Mouse (Mus musculus) activated CD4-positive, CD25-positive, alpha-beta regulatory T cell, adult 4 months (primary cell): Measurements from ENCODE around the gene Drd1. TPM values are rescaled to one million over a fixed set of nuclear protein-coding genes. Genes with fewer than 3 reads are reported as not detected.

Experiments used
- ATAC-seq: one replicate; pipeline ENCODE4 v1.8.0; 2017
- polyA plus RNA-seq, 2 experiments: library from polyadenylated mRNA; unstranded; fragments of 100-300 nt; shearing (Covaris generic); gene quantifications; one replicate each; pipeline ENCODE4 v1.2.1; 2017

Gene Drd1
- not detected for polyA plus RNA-seq

DNA sequence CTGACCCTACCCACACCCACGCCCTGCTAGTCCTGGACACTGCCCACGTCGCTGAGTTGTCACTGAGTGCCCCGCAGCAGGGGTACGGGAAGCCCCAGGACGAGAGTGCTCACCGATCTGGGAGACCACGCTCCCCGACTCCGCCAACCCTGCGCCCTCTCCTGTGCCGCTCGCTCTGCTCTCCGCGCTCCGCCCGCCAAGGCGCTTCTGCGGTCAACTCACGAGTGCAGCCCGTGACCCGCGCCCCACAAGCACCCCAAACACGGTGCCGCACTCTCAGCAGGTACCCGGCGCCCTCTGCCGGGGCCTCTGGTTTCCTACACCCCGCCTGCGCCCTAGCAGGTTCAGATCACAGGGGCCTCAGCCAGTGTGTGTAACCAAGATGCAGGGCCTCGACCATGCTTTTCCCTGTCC lies at the start of gene Drd1:
Gene Drd1 (minus strand): TSS at position 258 of the 414 bp plus-strand sequence.
- no peak for ATAC-seq

DNA sequence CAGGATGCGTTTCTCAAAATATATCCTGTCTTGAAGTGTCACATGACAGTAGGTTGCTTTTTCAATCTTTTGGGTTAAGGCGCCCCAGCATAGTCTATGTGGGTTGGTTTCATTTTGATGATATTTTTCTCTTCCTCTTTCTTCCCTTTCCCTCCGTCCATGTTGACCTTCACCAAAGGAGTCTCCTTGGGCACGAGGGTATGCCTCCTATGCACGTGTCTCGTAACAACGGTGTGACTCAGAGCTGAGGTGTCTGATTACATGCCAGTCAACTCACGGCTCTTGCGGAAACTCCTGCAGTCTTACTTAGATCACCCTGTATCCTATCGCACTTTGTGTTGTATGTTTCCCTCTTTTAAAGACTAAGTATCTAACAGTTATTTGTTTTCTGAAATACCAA lies 48.4 kb upstream of the Drd1 start:
- no peak for ATAC-seq

DNA sequence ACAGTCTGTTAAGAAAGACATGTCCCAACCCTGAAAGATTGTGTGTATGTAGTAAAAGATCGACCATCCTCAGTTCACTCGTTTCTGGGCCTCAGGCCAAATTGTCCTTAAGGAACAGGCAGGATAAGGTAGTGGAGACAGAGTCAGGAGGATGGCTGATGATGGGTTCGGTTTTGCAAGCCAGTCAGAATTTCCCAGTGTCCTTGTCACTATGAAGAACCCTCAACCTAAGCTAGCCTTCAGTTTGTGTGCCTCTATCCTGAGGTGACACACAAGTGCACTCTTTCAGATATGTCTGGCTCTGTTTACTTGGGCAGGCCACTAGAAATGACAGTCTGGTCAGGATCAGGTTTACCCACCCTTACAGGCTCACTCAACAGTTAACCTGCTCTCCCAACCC lies 47.8 kb upstream of the Drd1 start:
- no peak for ATAC-seq

DNA sequence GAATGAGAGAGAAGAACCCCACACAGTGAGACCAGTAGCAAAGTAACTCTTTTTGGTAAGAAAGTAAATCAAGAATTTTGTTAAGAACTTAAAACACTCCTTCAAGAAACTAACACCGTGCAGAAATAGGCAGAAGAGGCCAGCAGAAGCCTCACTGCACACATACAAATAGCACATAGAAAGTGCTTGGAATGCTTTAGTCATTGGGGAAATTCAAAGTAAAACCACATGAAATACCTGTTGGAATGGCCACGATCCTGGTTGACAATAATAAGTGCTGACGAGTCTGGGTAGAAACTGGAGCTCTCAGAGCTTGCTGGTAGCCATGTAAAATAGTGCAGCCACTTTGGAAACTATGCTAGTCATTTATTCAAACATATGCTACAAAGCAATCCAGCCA lies 46.6 kb upstream of the Drd1 start:
- ATAC-seq: no peak

DNA sequence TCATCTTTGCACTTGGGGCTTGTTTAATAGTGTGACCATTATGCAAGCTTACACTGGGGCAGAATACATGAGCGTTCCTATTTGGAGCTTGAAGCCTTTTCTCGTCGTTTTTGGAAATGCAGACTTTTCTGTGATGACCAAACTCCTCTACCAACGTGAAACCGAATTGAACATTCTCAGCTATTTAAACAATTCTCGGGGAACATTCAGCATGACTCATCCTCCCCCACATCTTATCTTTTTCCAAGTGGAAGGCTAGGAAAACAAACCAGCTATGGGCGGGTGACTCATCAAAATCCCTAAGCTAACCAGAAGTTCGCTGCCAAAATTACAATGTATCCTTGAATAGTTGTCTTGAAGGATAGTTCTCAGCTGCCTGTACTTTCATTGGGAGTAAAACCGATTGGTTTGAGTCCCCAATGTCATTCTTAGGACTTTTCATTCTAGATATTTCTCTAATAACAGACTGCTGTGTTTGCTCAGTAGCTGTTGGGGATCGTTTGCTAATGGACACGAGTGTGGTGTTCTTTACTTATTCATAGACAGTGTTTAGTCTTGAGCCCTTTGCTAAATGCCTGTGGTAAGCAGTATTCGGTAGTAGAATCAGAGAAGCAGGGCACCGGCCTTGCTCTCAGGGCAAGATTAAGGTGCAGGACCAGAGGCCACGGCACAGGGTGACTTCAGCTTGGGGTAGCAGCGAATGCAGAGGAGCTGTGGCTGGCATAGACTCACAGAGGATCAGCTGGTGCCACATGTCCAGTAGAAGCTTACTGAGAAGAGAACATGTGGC lies 45.7 kb upstream of the Drd1 start:
- no peak for ATAC-seq

DNA sequence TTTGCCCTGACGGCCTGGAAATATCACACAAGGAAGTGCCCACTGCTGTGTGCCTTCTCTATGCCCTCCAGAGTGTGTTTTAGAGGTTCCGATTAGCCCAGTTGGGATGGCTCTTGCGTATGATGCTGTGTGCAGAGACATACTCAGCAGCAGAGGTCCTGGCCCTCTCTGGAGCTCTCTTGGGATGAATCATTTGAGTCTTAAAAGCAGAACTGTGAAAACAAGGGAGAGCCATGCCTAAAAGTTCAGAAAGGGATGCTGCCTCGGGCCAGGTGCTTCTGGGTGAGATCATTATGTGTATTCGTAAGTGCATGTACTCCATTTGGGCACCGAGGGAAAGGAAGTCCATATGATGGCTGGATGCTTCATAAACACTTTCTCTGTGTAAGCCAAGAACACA lies 42.3 kb upstream of the Drd1 start:
- ATAC-seq: no peak

DNA sequence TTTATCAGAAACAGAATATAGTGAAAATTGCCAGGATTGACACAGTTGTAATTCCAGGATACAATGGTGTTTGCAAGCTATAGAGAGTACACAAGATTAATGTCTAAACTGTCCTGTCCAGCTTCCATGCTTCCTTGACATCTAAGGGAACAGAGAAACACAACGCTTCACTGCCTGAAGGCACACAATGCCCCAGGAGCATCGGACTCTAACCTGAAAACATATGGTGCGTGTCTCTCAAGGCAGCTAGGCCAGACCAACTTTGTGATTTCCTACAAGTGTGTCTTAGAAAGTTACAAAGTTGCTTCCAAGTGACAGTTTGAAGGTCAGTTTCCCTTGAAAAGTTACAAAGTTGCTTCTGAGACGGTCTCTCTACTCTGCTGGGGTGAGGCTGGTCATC lies 41.7 kb upstream of the Drd1 start:
- ATAC-seq: no peak

DNA sequence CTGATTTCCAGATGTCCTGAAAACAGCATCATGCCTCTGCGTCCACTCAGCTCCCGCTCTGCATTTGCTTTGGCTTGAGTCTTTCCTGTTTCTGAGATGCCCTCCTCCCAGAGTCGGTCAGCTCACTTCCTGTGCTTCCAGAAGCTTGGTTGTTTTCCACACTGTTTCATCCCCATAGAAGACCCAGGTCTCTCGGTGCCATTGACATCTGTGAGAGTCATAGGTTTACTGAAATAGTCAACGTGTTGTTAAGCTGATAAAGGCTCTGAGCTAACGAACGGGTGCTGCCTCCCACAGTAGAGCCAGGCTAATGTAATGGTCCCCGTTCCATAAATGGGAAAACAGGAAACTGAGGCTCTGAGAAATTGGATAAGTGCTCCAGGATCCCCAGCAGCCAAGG lies 40.2 kb upstream of the Drd1 start:
- ATAC-seq: no peak

DNA sequence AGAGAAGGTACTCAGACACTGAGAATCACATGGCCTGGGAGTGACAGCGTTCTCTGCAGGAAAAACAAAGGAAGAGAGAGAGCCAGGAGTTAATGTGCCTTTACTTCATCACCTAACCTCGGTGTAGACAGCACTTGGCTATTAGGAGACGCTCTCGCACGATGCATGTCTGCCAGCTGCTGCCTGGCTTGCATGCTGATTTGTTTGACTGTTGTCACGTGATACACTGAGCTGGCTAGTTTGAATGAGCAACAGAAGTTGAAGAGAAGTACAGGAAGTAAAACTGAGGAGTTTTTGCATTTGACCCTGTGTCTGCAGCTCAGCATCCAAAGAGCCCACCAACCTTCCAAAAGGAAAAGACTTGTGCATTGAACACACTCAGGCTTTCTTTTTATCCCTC lies 39.5 kb upstream of the Drd1 start:
- ATAC-seq: no peak

DNA sequence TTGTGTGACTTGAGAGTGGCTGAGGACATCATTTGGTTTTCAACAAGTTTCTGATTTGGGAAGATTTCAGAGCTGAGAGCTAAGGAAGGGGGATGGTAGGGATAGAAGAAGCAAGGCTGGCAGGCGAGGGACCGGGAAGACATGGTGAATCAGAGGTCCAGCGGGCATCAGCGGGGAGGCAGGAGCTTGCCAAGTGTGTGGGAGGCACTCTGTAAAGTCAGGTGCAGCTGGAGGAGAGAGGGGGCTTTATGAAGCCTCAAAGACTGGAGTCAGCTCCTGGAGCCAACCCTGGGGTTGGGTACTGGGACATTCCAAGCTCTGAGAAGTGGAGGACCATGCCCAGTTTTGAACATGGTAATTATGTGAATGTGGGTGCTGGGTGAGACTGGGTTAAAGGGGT lies 38.8 kb upstream of the Drd1 start:
- ATAC-seq: no peak

DNA sequence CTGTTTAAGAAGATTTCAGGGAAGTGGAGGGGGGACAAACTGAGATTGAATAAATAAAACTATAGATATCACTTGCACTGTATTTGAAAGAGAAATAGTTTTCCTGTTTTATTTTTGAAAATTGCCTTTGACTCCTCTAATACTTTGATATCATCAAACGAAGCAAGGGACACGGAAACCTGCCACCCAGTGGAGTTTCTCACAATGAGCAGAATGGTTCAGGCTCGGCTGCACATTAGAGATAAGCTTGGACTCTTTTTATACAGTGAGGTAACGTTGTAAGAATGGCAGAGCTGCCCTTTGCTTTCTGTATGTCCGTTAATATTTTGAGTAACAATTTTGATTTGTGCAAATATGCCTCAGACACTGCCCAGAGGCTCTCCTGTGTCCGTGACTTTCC lies 36.2 kb upstream of the Drd1 start:
- no peak for ATAC-seq

DNA sequence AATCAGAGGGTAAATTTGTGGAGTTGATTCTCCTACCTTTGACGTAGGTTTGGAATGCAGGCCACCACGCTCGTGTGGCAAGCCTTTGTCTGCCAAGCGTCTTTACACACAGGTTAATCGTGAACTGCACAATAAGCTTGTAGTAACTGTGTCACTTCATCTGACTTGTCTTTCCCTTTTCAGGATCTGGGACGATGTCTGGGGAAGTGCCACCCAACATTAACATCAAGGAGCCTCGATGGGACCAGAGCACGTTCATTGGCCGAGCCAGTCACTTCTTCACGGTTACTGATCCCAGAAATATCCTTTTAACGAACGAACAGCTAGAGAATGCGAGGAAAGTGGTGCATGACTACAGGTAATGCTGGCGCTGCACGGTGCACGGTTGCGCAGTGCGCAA lies 29.8 kb upstream of the Drd1 start:
- no peak for ATAC-seq

DNA sequence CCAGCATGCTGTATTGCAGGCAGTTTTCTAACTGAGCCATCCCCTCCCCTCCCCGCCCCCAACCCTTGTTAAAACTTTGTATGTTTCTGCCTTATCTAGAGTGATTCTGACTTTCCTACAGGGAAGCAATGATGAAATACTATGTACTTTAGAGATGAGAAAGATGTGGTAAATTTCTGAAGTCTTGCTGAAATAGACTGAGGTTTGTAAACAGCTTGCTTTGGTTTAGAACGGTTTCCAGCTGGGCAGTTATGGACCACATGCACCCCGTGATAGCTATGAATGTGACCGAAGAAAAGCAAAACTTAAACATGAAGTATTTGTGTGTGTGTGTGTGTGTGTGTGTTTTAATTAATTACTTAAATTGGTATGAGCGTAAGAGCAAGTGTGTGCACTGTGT lies 29.3 kb upstream of the Drd1 start:
- ATAC-seq: no peak

DNA sequence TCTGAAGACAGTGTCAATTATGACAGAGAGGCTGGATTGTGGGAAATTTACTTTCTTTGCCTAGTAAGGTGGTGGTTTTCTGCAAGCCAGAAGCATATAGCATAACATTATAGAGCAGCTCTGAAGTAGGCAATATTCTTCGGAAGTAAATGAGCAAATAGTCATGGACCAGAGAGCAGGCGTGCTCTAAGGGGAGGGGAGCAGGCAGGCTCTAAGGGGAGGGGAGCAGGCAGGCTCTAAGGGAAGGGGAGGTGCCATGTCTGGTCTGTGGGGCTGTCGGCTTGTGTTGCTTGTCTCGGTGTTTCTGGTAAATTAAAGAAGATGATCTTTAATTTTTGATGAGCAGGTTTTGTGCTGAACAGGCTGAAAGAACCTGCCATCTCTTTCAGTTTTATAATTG lies 28.7 kb upstream of the Drd1 start:
- ATAC-seq: no peak

DNA sequence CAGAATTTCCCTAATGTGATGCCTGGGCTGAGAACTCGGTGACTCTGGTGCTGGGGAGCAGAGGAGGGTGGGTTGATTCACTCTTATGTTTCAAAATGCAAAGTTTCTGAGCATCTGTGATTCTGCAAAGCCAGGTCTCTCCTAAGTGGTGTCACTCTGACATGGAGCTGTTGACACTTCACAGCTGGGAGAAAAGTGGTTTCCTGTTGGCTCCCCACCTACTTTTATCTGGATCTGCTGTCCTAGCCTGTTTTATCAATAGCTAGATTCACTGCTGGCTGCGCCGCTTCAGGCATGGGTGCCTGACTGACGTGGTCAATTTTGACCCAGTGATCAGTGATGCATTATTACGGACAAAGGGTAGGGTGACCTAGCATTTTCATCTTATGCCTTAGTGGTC lies 27.4 kb upstream of the Drd1 start:
- no peak for ATAC-seq

DNA sequence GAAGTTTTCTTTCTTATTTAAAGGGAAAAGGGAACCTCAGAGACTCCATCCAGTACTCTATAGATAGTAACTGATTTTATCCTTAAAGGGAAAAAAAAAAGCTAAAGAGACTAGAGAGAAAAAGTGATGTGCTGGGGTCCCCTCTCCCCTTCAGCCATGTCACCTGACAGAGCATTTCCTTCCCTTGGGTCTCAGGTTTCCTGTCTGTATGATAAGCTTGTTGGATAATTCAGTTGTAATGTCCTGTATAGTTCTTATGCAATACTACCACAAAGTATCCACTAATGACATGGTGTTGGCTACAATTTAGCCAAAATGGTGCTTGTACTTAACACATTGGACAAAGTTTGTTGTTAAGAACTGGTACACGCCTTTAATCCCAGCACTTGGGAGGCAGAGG lies 25.3 kb upstream of the Drd1 start:
- no peak for ATAC-seq

DNA sequence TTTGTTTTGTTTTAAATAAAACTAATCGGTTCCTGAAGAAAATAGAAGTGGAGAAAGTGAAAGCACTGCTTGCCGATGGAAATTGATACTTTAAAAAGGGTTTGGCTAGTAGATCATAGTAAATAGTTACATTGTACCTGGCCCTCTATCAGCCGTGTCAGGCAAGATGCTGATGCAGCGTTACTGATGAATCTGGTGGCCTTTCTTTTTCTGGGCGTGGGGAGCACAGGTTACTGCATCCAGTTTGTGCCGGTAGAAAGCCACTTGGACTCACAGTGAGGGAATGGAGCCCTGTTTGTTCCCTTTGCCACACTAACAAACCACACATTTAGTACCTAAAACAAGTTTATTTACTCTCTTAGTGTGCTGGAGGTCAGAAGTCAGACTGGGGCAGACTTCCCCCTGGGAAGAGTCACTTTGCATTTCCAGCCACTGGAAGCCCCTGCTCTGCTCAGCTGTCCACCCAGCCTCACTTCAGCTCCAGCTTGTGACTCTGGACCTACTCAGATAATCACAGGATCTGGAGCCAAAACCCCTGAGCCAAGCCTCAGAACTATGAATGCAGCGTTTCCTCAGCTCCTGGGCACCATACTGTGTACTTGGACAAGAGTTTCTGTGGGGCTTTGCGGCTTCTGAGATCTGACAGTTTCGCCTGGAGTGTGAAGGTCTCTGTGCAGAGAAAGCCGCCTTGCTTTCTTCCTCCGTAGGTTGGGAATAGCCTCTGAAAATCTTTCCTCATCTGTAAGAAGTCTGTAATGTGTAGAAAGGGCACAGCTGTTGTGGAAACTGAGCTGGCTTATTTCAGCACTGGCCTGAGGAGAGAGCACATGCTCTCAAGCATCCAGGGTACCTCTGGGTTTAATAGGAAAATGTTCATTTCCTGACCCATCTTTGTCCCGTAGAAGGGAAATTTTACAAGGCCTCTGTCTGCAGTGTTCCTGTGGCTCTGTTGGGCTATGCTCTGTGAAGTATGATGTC lies 24.6 kb upstream of the Drd1 start:
- no peak for ATAC-seq

DNA sequence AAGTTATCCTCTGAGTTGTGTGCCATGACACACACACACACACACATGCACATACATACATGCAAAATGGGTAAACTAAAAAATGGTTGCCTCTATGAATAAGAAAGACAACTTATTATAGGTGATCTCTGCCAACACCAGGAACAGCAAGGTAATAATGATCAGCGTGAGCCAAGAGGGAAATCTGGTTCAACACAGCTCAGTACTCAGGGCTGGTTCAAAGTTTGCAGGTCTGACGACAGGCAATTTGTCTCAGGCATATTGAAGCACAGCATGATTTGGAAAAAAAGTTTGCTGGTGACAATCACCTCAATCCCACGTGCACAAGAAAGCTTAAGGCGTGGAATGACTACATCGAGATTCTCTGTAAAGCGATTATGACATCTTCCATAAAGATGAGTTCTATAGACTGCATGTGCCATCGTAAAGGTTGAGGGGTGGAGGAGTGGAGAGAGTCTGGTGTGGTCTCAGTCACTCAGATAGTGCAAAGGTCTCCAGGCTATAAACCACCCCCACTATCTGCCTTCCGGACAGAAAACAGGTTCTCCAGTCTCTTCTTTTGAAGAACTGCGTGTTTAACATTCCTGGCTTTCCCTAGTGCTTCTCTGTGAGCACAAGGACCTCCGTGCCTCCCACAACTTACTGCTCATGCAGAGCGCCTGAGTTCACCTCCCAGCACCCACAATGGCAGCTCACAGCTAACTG lies 22.1 kb upstream of the Drd1 start:
- ATAC-seq: no peak

DNA sequence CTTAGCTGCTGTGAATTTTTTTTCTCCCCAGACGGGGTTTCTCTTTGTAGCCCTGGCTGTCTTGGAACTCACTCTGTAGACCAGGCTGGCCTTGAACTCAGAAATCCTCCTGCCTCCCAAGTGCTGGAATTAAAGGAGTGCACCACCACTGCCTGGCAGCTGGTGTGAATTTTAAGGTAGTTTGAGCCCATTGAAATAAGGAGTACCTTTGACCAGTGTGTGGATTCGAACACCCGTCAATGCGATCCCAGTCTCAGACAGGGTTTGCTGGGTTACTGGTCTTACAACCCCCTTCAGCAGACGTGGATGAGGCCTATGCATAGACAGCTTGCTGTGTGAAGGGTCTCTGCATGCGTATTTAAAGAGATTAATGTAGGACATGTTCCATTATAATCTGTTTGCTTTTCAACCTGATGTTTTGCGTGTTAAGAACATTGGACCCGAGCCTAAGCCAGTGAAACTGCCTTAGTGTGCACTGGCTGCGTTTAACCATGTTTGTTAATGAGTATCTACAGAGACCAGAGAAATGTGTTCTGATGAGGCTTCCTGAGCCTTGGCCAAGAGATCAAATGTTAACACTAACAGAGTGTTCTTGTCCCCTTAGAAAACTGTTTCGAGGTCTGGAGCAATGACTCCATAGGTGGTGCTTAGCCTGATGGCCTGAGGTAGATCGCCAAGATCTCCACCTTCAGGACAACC lies 21.4 kb upstream of the Drd1 start:
- no peak for ATAC-seq

DNA sequence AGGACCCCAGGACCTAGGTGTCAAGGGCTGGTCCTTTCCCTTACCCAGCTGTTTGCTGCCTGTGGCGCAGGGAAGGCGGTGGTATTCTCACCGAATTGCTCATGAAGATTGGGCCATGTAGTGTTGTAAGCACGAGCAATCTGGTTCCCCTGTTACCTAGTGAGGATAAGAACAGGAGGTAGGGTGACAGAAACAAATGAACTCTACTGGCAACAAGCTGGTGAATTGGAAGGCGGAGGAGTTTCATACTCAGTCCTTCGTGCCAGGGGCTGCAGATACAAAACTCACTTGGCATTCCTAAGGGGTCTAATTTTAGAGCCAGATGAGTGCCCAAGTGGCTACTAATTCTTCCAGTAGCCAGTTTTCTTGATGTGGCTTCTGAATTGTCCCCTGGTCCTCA lies 20.5 kb upstream of the Drd1 start:
- ATAC-seq: no peak

DNA sequence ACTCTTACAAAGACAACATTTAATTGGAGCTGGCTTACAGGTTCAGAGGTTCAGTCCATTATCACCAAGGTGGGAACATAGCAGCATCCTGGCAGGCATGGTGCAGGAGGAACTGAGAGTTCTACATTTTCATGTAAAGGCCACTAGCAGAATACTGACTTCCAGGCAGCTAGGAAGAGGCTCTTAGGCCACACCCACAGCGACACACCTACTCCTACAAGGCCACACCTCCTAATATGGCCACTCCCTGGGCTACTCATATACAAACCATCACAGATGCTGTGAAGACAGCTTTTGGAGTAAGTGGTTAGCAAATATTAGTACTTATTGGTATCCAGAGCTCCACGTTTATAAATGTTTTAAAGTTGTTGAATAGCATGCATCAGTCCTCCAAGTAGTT lies 19.9 kb upstream of the Drd1 start:
- no peak for ATAC-seq

DNA sequence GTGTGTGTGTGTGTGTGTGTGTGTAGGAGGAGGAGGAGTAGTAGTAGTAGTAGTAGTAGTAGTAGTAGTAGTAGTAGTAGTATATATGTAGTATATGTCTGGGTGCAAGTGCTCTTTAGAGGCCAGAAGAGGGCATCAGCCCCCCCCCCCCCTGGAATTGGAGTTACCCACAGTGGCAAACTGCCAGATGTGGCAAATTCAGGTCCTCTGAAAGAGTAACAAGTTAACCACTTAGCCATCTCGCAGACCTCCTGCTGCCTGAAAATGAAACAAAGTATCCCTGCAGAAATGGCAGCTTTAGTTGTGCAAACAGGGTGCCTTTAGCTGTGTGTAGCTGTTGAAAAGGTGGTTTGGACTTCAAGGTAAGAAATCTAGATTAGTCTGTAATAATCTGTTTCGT lies 18.0 kb upstream of the Drd1 start:
- no peak for ATAC-seq

DNA sequence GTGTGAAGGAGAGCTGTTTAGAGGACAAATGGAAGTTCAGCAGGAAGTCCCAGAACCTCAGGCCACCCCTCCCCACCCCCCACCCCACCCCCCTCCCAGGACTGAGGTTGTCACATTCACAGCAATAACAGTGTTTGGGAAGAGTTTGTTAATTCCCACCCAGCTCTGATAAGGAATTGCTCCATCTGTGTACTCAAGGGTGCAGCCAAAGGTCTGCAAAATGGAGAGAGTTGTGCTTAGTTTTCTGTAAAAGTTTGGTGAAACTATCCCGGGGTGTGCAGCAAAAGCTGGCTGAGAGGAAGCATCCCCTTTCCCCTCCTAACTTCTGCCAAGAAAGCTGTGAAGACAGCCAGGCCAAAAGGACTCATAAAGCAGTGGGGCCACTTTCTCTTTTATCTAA lies 17.6 kb upstream of the Drd1 start:
- no peak for ATAC-seq
